Mouse (Mus musculus): Measurements from ENCODE around the gene Pcsk2.
A peak's percentile ranks its signal among the peaks of the same experiment; 100 is the strongest.

The Pcsk2 gene

DNA sequence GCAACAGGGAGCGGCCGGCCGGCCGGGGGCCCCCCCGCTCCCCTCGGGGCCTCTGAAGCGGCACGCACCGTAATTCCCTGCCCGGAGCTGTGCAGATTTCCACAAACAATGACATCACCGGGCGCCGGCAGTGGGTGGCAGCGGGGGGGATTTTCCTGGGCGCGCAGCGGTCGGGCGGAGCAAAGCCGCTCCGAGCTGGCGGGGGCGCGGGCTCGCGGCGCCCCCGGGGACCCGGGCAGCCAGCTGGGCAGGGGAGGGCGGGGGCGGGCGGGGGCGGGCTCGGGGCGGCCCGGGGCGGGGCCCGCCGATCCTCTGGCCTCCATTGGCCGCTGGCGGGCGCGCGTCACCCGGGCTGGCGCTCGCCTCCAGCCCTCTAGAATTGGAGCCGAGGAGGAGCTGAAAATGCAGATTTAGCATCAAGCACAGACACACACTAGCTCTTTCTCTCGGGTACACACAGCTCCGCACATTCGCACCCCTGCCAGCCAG is at the start of gene Pcsk2:
Pcsk2 (plus strand) TSS at position 399 of the 489 bp plus-strand sequence.
- peak; percentile 41 to 55 for DNase-seq

DNA sequence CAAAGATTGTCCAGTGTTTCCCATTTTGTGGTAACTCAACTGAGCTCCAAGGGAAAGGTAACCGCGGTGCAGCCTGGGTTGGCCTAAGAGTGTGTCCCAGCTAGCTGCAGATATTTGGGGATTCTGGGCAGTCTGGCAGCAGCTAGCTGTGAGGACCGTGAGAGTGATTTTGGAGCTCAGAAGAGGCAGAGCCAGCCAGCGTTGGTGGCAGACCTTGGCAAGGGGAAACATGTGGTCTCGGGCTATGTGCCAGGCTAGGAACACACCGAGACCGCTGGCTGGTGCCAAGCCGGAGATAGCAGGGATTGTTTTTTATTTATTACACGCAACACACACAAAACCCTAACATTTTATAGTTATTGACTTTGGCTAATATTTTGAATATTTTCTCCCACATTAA is 45.1 kb upstream of the Pcsk2 start:
- DNase-seq: no peak

DNA sequence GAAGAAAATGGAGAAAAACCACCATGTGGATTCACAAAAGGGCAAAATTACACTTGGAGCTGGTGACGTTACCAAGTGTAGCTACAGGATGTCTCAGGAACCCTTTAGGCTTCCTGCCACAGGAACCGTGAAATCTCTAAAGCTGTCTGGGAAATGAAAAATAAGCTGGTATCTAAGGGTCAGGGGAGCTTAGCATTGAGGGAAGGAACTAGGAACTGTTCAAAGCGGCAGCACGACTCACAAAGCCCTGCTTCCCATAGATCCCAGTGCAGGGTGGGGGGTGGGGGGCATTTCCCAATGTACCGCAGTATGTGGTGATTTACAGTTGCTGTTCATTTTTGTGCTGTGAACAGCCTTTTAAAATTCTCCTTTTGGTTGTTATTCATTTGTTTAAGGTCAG is 44.2 kb upstream of the Pcsk2 start:
- no peak for DNase-seq

DNA sequence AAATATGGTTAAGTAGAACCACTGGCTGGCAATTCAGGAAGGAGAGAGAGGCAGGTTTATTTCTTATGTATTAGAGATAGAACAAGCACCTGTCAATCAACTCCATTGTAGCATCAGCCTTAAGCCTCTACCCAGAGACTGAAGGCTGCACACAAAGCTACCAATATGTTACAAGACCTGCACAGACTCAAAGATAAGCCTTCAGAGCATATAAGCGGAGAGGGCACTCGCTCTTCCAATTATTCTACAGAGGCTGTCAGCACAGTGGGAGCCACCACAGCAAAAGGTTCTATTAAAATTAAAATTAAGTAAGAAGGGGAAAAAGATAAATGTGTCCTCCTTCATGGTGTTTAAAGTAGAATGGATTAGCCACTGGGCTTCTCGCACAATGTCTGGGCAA is 43.8 kb upstream of the Pcsk2 start:
- no peak for DNase-seq

DNA sequence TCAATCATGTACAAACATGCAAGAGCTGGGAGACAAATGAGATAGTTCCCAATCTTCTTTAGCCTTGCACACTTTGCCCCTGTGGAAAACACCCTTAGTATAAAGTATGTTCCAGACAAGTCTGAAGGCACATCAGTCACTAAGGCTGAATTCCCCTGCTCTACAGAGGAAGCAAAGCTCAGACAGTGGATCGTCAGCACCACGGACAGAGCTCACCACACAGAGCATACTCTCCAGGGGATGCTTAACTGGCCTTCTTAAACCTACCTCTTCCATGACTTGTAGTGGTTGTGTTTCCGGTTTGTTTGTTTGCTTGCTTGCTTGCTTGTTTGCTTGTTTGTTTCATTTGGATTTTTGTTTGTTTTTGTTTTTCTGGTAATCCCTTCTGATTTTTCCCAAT is 9.5 kb upstream of the Pcsk2 start:
- peak; percentile 87 to 88 for DNase-seq

DNA sequence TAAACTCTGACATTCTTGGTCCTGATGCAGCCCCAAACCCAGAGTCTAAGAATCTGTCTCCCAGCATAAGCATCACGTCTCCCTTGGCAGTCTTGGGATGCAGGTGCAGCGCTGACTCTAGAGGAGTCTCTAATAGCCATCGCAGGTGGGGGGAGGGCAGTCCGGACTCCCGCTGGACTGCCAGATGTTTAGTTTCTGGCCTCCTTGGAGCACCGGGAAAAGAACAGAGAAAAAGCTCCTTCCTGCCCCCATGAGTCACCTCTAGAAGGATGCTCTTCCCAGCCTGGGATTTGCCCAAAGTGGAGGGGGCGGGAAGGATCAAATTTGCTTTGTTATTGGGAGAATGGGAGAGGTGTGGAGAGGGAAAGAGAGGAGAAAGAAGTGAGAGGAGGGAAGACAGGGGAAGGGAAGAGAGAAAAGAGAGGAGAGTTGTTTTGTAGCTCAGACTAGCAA is 631 bp upstream of the Pcsk2 start:
- peak; percentile 2 to 20 for DNase-seq

DNA sequence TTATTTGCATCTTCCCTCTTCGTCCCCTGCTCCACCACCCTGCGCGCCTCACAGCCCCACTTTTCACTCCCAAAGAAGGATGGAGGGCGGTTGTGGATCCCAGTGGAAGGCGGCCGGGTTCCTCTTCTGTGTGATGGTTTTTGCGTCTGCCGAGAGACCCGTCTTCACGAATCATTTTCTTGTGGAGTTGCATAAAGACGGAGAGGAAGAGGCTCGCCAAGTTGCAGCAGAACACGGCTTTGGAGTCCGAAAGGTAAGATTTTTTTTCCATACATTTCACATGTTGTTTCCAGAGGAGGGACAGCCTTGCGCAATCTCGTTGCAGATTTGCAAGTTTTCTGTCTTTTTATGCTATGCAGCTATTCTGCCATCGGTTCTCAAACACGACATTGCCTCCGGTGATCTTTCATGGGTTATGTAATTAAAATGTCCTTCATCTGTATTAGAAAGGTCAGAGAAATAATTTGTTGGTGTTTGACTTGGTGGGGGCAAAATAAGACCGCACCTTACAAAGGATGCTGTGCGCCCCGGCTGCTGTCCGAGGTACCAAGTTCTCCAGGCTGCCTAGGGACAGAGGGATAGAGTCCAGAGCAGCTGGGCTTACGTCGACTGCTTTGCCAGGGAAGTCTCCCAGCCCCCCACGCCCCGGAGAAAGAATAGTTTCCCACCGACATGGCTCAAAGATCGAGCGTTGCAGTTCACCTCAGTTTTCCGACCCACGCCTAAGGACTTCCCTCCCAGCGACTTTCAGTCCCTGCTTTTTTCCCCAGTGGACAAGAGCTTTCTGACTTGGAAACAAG is 656 bp downstream of the Pcsk2 start:
- peak; percentile 59 to 67 for DNase-seq

DNA sequence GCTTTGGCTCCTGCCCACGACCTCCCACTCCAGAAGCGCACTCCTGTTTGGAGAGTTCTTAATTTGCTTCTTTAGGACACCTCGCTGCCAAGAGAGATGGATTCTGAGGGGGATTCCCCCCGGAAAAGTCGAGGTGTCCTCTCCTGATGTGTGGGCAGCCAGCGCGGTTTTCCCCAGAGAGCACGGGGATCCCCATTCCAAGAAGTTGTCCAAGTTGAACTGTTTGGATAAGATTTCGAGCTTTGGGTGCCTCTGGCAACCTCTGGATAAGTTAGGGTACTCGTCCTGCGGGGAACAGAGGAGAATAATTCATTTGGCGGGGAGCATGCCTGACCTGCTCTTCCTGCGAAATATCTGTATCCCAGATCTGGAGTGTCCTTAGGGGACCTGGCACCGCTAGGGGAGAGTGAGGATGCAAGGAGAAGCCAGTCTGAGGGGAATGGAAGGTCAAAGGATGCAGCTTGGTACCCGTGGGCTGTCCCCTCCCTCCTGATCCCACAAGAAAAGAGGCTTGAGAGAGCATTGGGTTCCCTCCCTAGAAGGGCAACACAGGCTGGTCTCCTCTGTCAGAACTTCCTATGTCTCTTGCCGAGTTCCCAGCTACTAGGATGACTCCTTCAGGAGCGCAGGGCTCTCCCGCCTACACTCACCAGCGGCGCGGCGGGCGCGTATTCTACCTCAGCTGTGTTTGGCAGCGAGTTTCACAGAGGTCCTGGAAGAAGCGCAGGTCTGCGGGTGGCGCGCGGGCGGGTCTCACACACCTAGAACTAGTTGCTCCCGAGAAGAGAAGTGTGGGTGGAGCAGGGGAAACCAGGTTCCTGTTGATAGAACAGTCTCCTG is 1.5 kb downstream of the Pcsk2 start:
- DNase-seq: no peak

DNA sequence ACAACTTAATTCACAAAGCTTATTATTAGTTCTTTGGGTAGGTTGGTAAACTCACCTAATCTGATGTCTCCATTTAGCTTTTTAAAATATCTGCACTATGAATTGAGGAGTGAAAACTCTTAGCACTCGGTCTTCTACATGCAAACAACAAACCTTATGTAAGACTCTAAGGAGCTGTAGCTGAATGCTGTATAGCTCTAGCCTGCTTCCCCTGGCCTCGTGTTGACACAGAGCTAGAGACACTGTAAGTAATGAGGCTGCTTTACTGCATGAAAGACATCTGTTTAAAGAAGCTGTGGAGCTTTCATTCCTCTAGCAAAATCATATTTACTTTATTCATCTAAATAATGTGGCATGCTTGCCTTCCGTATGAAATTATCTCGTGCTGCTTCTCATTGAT is 14.4 kb downstream of the Pcsk2 start:
- no peak for DNase-seq

DNA sequence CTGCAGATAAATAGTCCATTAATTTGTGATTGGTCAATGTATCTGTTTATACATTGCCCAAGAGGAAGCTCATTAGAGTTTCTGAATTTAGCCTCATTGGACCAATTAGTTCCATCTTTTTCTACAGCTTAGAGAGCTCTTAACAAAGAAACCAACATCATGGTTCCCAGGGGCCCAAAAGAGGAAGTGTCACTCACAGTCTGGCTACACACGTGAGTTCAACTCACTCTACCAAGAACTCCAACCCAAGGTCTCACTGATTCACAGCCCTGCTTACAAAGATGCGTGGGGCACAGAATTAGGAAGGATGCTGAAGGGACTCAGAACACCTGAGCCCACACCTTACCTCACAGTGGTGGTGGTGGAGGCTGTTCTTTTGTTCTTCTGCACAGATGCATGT is 19.1 kb downstream of the Pcsk2 start:
- no peak for DNase-seq

DNA sequence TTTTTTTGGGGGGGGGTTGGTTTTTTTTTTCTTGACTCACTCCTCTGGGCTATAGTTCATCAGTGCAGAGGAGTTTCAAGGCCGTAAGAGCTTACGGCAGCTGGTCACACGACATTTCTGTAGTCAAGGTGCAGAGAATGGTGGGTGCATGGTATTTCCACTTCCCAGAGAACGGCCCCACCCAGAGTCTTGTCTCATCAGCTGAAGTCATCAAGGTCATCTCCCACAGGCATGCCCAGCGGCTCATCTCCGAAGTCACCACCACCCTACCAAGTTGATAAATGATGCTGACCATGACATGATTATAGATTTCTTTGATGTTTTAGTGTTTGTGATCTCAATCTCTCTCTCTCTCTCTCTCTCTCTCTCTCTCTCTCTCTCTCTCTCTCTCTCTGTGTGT is 20.0 kb downstream of the Pcsk2 start:
- no peak for DNase-seq

DNA sequence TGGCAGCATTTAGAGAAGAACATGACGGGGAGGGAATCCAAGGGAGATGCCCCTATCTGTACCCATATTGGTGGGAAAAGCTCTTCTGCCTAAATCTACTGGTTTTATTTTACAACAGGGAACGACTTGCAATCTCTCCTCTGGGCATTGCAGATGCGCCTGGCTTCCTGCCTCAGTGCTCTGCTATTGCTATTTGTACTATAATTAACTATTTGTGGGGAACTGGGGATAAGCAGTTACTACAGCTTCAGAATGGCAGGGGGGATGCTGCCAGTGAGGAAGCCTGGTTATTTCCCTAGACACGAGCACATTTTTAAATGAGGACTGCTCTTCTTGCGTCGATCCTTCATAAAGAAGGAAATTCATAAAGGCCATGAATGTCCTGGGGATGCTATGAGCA is 39.4 kb downstream of the Pcsk2 start:
- no peak for DNase-seq

DNA sequence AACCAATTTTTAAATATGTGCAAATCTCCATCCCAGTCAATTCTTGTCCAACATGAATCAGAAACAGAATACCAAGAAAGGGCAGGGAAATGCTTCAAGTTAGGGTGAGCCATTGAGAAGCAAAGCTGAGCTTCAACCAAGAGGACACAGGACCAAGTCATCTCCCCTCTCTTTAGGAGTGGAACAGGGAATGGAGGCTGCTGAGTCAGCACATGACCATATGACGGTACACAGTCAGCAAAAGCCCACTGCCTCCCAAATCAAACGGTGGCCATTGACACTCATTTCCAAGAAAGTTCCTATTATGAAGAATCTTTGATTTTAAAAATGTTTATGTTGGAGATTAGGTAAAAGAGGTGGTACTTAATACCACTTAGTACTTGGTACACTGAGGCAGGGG is 44.4 kb downstream of the Pcsk2 start:
- no peak for DNase-seq

DNA sequence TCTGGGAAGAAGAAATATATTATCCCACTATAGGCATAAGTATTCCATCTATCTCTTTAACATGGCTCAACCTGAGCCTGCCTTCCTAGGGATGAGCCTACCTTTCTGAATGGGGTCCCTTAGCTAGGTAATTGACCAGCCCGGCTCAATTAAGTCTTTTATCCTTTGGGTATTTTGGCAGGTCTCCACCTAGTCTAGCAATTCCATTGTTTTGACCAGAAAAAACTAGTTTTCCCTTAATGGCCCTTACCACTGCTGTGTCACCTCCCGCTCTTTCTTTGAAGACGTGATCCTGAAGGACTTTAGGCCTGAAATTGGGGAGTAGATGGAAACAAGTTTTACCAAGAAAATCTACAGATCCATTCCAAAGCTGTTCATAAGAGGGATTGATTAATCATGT is 57.1 kb downstream of the Pcsk2 start:
- DNase-seq: no peak

DNA sequence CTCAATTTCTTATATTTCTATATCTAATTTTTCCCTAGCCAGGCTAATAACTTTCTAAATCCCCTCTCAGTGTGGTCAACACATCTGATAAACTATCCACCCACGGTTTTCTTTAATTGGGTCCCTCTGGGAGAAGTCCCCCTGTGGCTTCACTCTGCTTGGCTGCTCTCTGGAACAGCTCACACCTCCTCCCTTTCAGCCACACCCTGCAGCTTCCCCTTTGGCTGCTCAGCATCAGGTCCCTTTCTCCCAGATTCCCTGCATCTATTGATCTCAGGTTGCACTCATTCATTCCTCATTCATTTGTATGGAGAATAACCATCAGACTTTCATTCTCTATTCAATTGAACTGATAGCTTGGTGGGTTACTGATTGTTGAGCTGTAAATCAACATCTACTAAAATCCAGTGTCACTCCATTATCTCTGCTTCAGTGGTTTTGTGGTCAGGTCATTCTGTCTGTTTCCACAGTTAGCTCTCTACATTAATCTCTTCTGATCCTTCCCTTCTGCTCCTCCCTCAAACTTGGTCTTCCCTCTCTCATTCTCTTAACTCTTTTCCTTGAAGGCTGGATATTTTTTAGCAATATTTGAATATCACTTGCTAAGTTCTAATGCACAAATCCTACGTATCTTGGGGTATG is 58.0 kb downstream of the Pcsk2 start:
- peak; percentile 3 to 9 for DNase-seq

DNA sequence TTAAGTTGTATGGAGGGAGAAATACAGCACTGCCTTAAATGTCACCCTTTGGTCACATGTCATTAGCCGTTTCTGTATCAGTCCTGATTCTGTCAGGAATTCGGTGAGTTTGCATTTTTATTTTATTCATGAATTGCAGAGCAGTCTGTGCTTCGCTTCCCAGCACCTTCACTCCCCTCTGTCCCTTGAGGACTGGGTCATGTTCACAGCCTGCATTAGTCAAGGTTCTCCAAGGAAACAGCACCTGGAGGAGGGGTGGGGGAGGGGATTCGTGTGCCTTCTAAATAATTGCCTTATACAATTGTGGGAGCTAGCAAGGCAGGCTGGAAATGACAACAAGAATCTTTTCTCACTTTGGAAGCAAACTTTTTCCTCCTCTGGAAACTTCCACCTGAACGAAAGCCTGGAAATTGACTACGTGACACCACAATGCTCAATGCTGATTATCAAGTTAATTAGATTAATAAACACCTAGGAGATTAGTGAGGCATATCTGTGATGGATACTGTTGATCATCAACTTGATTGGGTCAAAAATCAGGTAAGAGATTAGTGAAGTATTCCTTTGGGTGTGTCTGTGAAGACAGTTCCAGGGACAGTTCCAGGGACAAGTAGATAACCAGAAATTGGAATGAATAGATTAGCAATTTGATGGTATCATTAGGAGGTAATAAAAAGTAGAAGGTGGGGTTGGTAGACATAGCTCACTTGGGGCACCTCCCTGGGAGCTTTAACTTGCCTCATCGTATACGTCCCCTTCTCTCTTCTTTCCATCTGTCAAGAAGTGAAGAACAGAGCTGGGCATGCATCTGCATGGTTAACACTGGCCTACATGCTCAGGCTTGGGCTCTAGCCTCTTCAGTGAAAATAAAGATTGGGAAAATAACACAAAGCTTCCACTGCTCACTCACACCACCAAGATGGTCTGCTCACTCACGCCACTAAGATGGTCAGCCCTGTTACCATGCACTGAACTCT is 64.7 kb downstream of the Pcsk2 start:
- DNase-seq: peak; percentile 2 to 16

DNA sequence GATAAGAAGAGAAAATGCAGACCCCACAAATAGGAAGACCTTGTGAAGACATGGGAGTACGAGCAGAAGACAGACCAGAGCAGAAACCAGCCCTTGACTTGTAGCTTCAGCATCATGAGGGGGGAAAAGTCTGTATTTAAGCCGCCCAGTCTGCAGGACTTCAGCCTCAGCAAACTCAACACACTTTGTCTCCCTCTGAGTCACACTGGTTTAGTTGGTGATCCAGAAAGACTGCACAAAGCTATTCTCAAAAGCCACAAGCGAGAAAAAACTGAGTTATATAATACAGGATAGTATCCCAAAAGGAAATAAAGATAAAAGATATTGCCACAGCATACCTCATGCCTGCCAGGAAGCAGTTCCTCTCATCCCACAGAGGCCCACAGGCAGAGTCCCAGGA is 67.5 kb downstream of the Pcsk2 start:
- DNase-seq: no peak

DNA sequence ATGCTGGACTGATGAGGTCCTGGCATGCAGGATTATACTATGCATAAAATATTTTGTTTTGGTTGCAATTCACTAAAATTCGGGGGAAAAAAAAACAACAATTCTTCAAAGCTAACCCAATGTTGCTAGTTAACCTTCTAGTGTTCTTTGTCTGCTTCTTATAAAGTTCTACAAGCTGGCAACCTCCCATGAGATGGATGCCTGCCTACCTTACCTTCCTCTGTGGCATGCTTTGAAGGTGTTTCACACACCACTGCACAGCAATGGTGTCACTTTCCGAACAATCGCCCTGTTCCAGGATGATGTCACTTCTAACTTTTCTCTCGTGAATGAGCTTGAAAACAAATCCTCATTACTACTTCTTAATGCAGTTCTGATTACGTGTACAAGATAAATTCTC is 68.8 kb downstream of the Pcsk2 start:
- no peak for DNase-seq

DNA sequence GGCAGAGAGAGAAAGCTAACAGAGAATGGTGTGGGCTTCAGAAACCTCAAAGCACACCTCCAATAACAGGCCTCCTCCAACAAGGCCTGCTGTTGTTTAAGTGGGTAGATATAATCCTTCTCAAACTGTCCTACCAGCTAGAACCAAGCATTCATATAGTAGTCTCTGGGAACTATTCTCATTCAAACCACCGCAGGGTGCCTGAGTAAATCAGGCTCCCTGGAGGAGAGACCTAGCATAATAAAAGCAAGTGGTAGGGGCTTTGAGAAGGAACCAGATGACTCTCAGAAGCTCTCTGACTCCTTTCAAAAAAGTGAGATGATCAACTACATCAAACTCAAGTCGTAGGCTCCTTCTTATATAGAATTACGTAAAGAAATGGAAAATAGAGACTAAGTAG is 75.0 kb downstream of the Pcsk2 start:
- DNase-seq: no peak

DNA sequence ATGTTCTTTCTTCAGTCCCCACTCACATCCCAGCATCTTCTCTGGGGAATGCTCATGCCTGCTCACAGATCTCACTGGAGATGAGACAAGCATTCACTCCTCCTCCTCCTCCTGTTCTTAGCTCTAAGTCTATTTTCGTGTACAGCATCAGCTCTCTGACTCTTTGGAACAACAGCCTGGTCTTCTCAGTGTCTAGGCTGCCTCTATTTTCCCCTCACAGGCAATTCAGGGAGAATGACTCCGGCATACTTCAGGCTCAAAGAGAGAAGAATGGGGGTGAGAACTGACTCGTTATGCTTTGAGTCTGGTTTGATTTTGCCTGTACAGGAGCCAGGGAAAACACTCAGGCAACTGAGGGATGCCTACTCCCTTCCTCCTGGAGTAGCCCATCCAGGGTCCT is 78.0 kb downstream of the Pcsk2 start:
- no peak for DNase-seq

DNA sequence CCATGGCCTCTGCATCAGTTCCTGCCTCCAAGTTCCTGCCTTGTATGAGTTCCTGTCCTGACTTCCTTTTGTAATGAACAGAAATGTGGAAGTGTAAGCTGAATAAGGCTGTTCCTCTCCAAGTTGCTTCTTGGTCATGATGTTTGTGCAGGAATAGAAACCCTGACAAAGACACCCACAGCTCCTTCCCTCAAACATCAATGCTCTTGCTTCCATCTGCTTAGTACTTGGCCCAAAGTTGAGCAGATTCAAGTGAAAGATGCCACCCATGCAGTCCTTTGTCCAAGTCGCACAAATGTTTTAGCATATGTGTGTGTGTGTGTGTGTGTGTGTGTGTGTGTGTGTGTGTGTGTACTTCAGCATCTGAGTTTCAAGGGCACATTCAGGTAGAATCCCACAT is 97.3 kb downstream of the Pcsk2 start:
- no peak for DNase-seq

DNA sequence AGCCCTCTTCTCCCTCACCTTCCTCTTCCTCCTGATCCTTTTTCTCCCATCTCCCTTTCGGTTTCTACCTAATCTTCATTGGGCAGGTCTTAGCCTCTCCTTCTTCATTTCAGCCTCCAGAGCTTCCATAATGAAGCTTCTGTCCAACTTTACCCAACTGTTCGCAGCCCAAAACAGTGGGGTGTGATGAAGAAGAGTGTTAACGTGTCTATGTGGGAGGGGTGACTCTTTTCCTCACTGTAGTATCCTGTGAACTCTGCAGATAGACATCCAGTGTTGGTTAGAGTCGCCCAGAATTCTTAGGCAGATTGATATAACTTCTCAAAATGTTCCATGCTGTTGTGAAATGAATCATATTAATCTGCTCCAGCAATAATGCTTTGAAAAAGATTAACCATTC is 98.4 kb downstream of the Pcsk2 start:
- no peak for DNase-seq

All from kidney, postnatal 4 days (tissue).